Mouse (Mus musculus) monocyte, adult 5-6 weeks (primary cell): ENCODE results near the gene Slc38a4. TPM values are rescaled to one million over a fixed set of nuclear protein-coding genes. Genes with fewer than 3 reads are reported as not detected.

Experiments
- ATAC-seq: fragments of 153-309, 156-312 bp; replicated peaks from 2 replicates; pipeline ENCODE4 v1.8.0; 2017; ENCODE audit warnings: mild to moderate bottlenecking; ENCODE audit not compliant: low TSS enrichment, insufficient number of reproducible peaks, severe bottlenecking, poor library complexity, low FRiP score
- total RNA-seq: library from RNA; stranded (forward); fragments of 200-1000, 200-491, 200-594 nt; gene quantifications from 3 replicates; pipeline ENCODE4 v1.2.3, GENCODE M21; 2017

Gene Slc38a4
- total RNA-seq, 1 experiment from 2014 or later, result not detected

DNA sequence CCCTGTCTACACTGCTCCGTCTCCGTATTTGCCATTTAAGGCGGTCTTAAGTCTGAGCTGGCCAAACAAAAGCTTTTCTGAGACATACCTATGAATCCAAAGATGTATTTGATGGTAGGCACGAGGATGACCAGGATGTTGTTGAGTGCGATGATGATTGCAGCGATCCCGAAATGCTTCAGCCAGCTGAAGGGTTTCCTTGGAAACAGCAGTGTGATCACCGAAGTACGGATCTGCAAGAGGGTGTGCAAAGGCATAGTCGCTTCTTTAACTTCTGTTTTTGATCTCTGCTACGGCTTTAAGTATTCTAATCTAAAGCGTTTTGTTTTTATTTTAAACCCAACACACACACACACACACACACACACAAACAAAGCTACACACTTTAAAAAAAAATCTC, 56.4 kb downstream of the Slc38a4 start:
- ATAC-seq, result no peak

DNA sequence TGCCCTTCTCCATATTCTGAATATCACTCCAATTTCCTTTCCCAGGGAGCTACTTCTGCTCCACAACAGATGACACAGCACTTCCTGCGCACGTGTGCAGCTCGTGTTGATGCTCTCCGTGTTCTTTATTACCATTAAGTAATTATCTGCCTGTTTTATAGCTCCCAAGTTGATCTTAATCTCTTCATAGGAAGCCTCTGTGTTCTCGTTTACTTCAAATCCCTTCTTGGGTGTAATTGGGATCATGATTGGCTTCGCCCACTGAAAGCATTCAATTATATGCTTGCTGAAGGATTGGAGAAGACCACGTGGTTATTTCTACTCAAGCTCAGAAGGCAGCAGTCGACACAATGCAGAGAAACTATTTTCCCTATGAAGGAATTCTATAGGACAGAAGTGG, 70.1 kb downstream of the Slc38a4 start:
- ATAC-seq, result no peak

DNA sequence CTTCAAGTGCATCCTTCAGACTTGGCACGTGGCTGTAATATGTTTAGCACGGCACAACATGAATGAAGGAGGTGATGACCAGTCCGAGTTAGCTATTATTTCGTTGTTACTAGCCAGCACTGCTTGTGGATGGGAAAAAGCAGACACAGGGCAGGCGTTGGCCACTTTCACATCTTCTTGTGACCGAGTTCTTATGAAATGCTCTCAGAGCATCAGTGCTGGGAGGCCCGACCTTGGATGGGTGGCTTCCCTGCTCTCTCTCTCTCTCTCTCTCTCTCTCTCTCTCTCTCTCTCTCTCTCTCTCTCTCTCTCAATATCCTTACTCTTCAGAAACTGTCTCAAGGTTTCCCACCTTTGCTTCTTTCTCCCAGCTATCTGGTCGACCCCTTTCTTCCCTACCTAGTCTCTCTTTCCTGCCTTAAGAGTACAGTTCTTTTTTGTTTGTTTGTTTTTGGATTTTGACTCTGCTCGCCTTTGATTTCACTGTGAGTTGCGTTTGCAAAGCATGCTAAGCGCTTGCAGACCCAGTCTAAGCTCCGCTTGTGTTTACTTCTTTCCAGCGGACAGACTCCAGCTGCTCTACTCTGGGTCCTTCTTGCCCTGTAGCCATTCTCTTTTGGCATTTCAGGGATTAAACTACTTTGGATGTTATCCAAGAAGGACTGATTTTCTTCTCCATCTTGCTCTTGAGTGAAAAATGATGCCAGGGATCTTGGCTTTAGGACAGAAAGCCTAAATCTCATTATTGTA, 72.0 kb downstream of the Slc38a4 start:
- ATAC-seq, result no peak

DNA sequence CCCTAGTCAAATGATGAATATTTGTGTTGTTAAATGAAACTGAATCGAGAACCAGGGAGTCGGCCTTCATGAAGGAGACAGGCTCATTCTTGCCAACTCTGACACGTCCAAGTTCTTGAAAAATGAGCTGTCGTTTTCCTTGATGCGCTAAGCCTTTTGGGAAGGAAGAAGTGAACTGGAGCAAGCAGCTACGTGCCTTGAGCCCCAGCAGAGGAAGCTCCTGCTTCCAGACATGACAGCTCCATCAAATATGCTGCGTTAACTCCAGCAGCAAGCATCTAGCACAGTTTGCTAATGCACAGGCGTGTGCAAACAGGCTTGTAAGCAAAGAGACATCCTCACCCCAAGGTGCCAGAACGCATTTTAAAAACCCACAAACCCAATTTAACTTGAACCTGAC, 80.6 kb downstream of the Slc38a4 start:
- ATAC-seq, result no peak

DNA sequence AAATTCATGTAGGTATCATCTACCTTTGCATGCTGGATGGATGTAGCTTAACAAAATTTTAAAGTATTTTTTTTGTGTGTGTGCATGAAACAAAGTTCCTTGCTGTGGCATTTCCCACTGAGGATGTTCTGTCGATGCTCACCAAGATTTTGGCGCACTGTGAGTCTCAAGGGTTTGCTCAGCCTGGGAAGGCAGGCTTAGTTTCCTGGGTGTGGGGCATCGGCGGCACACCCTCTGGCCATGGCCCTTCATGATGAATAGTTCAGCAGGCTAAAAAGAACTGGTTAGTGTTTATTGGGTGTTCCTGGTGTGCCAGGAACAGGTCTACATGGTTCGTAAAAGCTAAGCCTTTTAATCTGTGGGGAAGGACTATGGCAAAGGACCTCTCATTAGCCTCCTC, 81.6 kb downstream of the Slc38a4 start:
- no peak for ATAC-seq

DNA sequence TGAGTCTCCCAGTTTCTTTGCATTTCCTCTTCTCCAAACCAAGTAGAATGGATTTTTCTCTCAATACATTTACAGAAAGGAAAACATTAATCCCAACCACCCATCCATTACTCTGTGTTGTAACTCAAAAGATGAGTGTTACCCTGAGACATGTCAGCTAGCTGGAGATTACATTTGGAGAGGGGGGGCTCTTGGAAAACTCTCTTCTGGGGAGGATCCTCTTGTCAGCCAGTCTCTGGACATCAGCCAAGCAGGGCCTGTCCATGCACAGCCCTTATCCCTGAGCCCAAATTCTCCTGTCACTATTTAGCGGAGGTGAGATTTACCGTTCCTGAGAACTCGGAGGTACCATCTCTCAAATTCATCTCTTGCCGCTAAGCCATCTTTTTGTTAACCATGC, 82.4 kb downstream of the Slc38a4 start:
- no peak for ATAC-seq

DNA sequence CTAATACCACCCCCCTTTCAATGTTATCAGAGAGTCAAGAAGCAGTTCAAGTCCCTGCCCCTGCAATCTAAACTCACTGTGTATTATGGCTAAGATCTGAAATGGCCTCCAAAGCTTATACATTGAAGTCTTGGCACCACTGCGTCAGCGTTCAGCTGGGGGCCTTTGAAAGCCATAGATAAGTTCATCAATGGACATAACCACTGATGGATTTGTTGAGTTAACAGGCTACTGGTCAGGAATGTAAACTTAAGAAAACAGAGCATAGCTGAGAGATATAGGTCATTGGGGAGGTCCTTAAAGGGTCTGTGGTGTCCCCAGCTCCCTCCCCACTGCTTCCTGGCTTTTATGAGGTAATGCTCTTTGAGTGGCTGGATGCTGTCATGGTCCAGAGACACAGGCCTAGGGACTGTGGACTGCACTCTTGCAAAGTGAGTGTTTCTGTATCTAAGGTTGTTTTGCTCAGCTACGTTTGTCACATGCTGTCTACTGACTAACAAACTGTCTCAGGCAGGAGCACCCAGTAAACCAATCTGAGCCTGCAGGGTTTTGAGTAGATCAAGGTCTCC, 83.0 kb downstream of the Slc38a4 start:
- no peak for ATAC-seq

DNA sequence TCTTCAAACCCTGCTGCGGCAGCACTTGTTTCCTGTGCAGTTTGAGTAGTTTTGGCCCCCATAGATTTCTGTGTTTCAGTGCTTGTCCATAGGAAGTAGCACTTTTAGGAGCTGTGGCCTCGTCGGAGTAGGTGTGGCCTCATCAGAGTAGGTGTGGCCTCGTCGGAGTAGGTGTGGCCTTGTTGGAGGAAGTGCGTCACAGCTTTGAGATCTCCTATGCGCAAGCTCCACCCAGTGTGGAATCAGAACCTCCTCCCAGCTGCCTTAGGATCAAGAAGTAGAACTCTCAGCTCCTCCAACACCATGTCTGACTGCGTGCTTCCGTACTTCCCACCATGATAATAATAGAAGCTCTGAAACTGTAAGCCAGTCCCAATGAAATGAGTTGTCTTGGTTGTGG, 83.8 kb downstream of the Slc38a4 start:
- ATAC-seq, result no peak

DNA sequence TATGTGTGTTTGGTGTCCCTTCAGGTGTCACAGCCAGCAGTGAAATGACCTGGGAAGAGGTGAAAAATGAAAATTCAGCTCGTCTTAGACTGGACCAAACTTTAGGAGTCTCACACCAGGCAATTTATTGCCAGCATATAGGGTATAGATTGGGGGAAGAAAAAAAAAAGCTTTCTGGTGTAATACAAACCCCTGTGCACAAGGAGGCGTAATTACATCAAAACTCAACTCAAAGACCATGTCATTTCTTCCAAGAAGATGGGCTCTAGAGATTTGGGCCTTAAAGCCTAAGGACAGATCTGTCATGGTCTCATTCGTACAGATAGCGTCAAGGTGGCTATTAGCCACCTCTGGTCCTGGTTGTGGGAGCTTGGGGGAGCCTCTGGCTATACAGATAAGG, 86.0 kb downstream of the Slc38a4 start:
- ATAC-seq, result no peak

DNA sequence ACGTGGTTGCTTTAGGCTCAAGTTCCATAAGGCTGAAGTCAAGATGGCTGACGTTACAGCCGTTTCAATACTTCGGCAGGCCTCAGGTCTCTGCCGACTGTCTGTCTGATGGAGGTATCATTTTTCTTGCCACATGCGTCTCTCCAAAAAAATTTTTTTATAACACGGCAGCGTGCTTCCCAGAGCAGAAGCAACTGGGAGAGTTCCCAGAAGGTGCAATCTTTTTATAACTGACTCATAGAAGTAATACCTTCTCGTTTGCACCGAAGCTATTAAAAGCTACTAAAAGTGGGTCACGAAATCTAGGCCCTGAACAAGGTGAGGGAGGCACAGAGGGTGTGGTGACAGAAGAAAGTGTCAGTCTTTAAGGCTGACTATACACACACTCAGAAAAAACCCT, 87.0 kb downstream of the Slc38a4 start:
- ATAC-seq, result no peak

DNA sequence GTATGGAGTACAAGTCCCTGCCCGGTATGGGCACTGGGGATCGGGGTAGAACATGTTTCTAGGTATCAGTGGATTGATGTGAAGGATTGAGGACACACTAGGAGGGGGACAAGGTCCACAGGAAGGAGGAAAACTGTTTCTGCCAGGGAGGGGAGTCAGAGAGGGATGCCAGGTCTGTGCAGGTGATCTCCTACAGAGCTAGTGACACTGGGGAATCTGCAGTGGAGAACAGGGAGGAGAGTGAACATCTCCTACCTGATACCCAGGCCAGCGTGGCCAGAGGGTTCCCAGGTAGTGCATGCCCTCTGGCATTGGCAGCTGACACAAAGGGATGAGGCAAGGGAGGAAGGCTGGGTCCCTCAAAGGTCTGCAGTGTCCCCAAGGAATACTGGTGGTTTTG, 89.4 kb downstream of the Slc38a4 start:
- ATAC-seq, result no peak

DNA sequence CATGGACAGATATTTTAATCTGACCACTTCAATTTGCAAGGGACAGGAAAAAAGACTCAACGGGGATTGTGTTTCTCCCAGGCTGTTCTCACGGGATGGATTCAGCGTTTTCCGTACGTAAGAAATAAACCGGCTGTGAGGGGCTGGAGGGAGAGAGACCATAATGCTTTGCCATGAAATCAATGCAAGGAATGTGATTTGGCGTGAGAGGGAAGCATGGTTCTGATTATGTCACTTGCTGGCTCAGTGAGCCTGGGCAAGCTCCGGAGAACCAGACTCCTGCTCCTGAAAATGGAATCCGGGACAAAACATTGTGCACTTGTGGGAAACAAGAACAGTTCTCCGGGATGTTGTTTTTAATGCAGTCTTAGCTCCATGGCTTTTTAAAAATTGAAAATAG, 92.0 kb downstream of the Slc38a4 start:
- no peak for ATAC-seq

DNA sequence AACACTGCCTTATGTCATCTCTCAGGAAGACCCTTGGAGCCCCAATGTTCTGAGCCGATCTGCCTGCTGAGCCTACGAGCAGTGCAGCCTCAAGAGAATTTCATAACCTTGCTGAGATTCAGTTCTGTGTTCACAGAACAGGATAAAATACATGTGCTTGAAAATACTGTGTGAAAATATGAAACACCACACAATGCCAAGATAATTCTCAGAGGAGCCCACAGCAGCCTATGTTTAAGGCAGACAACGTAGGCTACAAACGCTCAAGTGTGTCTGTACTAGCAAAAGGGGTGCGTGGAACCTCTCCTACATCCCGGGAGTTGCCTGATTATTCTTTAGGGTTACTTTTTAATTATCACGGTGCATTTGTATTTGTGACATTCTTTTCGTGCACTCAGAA, 92.4 kb downstream of the Slc38a4 start:
- ATAC-seq, result no peak

DNA sequence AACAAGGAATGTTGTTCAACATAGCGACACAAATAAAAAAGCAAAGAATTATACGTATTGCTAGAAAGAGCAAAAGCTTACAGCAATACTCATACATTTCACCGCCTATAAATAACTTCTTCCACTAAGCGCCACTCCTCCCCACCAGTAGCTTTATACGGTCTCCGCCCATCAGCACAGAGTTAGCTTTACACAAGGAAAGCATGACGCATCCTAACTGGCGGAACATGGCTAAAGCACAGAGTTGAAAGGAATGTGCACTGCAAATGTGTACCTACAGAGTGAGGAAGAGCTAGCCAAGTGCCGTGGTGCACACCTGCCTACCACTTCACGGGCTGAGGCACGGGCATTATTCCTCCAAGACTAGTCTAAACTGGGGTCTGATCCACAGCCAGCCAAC, 95.4 kb downstream of the Slc38a4 start:
- no peak for ATAC-seq

DNA sequence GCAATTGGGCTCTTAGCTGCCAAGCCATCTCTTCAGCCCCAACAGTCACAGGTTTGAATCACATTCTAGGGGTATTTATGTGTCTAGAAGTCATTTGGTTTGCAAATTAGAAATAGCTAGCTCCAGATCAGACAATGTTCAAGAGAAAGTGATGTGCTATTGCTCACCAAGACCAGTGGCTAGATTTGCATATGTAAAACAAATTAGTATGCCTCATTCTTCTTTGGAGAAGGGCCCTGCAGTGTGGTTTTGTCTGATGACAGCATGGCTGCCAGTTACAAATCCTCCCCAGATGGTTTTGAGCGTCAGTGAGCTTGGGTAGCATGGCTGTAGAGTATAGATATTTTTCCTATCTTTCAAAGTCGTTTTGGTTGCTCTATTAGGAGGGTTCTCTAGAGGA, 96.5 kb downstream of the Slc38a4 start:
- no peak for ATAC-seq

DNA sequence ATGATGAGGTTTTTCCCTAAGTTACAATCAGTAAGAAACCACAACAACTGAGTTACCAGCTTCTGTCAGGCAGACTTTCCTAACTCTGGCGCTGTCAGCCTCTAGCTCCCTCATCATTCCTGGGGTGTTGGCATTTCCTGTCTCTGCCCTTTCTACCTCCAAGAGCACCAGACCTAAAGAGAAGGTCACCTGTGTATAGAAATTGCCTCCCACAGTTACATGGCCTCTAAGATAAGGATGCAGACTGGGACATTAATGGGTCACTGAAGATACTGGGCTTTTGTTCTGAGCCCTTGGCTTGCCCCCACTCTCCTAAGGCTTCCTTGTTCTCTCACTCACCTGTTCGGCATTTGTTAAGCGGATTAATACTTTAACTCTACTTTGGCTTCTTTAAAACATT, 99.1 kb downstream of the Slc38a4 start:
- ATAC-seq, result no peak

DNA sequence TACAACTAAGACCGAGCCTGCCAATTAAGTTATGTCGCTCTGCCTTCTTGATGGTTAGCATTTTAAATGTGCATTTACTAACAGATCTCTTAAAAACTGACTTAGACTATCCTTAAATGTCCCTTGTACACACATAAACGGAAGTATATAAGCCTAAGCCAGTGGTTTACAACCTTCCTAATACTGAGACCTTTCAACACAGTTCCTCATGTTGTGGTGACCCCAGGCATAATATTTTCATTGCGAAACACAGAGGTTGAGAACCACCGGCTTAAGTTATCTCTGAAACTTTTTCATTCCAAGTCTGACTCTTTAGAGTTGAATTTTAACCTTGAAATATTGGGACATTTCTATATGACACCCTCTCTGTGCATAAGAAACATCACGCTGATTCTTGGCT, 101.4 kb downstream of the Slc38a4 start:
- ATAC-seq, result no peak

DNA sequence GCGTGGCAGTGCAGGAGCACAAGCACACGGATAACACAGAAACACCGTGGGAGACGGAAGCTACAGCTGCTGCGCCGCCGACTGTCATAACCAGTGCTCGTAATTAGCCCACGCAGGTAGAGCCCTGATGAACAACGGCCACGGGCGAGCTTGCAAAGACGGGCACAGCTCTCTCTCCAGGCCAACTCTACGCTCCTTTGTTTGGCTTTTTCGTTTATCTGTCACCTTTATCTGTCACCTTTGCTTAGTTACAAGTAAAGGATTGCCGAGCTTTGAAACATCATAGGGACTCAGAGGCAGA, 101.9 kb downstream of the Slc38a4 start:
- no peak for ATAC-seq

DNA sequence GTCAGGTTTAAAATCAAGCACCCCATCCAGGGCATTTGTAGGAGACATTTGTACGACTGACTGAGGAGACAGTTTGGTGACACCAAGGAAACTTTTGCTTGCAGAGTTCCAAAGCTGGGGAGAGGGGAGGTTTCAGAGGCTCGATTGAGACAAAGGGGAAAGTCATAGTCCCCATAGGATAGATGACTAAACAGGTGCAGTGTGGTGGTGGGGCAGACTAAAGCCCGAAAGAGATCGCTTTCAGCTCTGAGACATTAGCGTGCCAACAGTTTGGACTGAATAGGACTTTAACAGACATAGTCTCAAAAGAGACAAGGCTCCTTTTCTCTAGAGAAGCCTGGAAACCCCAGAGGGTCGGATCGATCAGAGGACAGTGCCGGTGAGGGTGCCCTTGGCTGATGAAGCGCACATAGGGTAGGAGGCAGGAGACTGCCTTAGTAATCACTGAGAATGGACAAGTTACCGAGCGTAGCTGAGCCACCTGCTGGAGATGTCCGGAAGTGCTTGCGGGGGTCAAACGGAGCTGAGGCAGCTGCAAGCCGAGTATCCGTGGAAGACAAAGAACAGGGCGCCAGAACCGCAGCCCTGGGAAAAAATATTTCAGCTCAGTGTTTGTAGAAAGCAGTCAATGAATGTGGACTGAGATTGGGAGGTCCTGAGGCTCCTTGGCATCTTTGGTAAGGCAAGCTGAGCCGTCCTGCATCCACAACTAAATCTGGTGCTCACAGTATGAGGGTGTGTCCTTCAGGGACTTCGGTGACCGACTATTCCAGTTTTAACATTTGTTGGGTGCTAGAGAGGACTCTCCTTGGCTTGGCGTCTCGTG, 102.4 kb downstream of the Slc38a4 start:
- 0 out of 2 replicates have a peak, but pooled peaks have one; percentile 68 for ATAC-seq

DNA sequence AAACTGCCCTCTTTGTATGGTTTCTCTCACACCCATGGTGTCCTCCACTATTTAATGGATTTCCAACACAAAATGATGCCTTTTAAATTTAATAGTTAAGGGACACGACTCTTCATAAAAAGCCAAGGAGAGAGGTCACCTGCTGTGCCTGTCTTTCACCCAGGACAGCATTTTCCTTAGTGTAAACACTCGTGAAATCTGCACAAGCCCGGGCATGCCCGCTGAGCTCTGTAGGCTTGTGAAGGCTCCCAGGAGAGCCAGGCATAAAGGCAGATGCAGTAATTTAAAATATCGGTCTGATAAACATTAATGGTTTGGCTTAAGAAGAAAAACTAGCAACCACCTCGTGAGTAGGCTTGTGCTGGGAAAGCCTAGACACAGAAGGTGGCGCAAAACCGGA, 103.3 kb downstream of the Slc38a4 start:
- ATAC-seq, result no peak
